Mouse (Mus musculus) lung, postnatal 14 days (tissue): ENCODE data around the gene Nkapl.

Experiments used
- DNase-seq: peaks from one replicate; pipeline ENCODE4 v3.0.0; 2021

Gene Nkapl

GRCm38 (mm10) chr13:21423301-21423700, 45.0 kb downstream of the Nkapl start:
- no peak for DNase-seq

- DNase-seq: no peak
These were observed 49.4 kb downstream of the Nkapl start for GRCm38 (mm10) chr13:21418865-21419264.

GRCm38 (mm10) chr13:21417298-21418010, 50.9 kb downstream of the Nkapl start:
- DNase-seq: no peak
